Mouse (Mus musculus): ENCODE measurements around the gene Aip.
"Not testable (repeated sequence)": the region's sequence is repeated elsewhere in the genome, so short reads cannot be mapped to it uniquely, and the experiment has no call there.

Aip gene

GRCm38 (mm10) chr19:4087090-4087489, 38.6 kb downstream of the Aip start:
- no peak for DNase-seq

- no peak for DNase-seq
Observed at GRCm38 (mm10) chr19:4086156-4086555, 39.5 kb downstream of the Aip start.

- peak; percentile 39 for DNase-seq
Observed at GRCm38 (mm10) chr19:4084984-4085383, 40.7 kb downstream of the Aip start.

- DNase-seq, result no peak
Observed at GRCm38 (mm10) chr19:4083826-4084225, 41.8 kb downstream of the Aip start.

- no peak for DNase-seq
Observed at GRCm38 (mm10) chr19:4083316-4083715, 42.3 kb downstream of the Aip start.

GRCm38 (mm10) chr19:4082219-4082965, 43.3 kb downstream of the Aip start:
- no peak for DNase-seq

GRCm38 (mm10) chr19:4081394-4081793, 44.3 kb downstream of the Aip start, which contains the start of gene Cabp2:
Gene Cabp2 (plus strand): TSS chr19:4081578.
- no peak for DNase-seq

- DNase-seq, result no peak
Observed at GRCm38 (mm10) chr19:4080511-4081009, 45.1 kb downstream of the Aip start.

GRCm38 (mm10) chr19:4079594-4079993, 46.1 kb downstream of the Aip start:
- DNase-seq, result no peak

- peak; percentile 29 for DNase-seq
Observed at GRCm38 (mm10) chr19:4075531-4075930, 50.1 kb downstream of the Aip start.

GRCm38 (mm10) chr19:4072706-4073424, 52.8 kb downstream of the Aip start:
- DNase-seq, result peak; percentile 36

- no peak for DNase-seq
Observed at GRCm38 (mm10) chr19:4071406-4071805, 54.3 kb downstream of the Aip start.

- no peak for DNase-seq
Observed at GRCm38 (mm10) chr19:4070756-4071155, 54.9 kb downstream of the Aip start.

GRCm38 (mm10) chr19:4070311-4070710, 55.3 kb downstream of the Aip start:
- no peak for DNase-seq

- no peak for DNase-seq
Observed at GRCm38 (mm10) chr19:4068717-4069410, 56.8 kb downstream of the Aip start.

- not testable (repeated sequence) for DNase-seq
Observed at GRCm38 (mm10) chr19:4068242-4068641, 57.4 kb downstream of the Aip start.

- no peak for DNase-seq
Observed at GRCm38 (mm10) chr19:4066877-4067276, 58.8 kb downstream of the Aip start.

- no peak for DNase-seq
Observed at GRCm38 (mm10) chr19:4066280-4066679, 59.4 kb downstream of the Aip start.

- not testable (repeated sequence) for DNase-seq
Observed at GRCm38 (mm10) chr19:4064501-4064900, 61.2 kb downstream of the Aip start.
